ENCODE assay signal across 23 mouse cellular contexts in the genomic region with DNA sequence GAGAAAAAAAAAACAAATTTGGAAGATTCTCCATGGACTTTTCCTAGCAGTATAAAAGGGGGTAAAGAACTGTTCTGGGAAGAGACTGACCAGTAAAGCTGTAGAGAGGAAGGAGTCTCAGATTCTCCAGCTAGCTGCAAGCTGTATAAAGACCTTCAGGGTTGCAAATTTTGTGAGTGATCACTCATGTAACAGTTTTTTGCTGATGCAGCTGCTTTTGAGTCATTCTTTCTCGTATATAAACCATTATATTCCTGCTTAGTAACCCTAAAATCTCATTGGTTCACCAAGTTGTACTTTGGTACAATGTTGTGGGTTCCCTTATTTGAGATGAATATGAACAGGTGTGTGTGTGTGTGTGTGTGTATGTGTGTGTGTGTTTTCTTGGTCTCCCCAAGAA.
DNase-seq lines count a peak whose midpoint lies in the region; ATAC-seq and TF ChIP-seq lines count a peak whose summit lies in the region.
"Had no signal": no experiment of that assay in that cellular context is flagged by ENCODE, and none has a peak within 500 bp of the region (broad histone marks: within the 10 kb centered on the region; RNA-seq: fewer than 3 reads in every experiment).

No protein-coding gene starts in this region.

- H3K4me1 ChIP-seq in CH12.LX (ENCODE audit: control insufficient read depth in 1 of 2, insufficient read depth in 2 of 2) (peaks cover 6 to 38% of the 10 kb centered on the region in 2 experiments), ES-E14 (ENCODE audit: control insufficient read depth in 2 of 2, insufficient read depth in 2 of 2, low read length in 2 of 2, poor library complexity in 1 of 2) (no peaks in the 10 kb centered on the region)

- no peaks in the 10 kb centered on the region for H3K27me3 ChIP-seq in CH12.LX (replicated peaks)
- H3K27me3 ChIP-seq: Patski had no signal

- no peaks in the 10 kb centered on the region for H3K79me2 ChIP-seq in CH12.LX (replicated peaks; ENCODE audit: control insufficient read depth, extremely low read depth, insufficient read depth, poor library complexity, severe bottlenecking)

- dilution Hi-C loops in CH12.LX (cut with MboI; ENCODE audit: extremely low pct_ligation_motif_present, extremely low pct_unique_long_range_greater_than_20kb, low sequenced_read_pairs): no loop called here

- in situ Hi-C loops in CH12.LX (cut with MboI; ENCODE audit: low pct_ligation_motif_present, low pct_unique_long_range_greater_than_20kb, low sequenced_read_pairs): no loop called here
- in situ Hi-C loops in ES-E14 (cut with MboI; ENCODE audit: low sequenced_read_pairs in 2 of 2, unreplicated experiment in 2 of 2): no loop called here

- H3K4me2 ChIP-seq in CH12.LX (ENCODE audit: insufficient read depth, low read depth, poor library complexity, severe bottlenecking): peak overlapping the region; percentile 37

- H3K4me3 ChIP-seq in CH12.LX (replicated peaks in 1 of 3; ENCODE audit: low read depth in 2 of 3, low read length in 2 of 3, poor library complexity in 1 of 3) (no peak overlapping the region), ES-E14 (ENCODE audit: insufficient read depth in 1 of 2, low read depth in 1 of 2, low read length in 2 of 2, poor library complexity in 1 of 2, severe bottlenecking in 1 of 2) (no peak overlapping the region)

- no peak for TF ChIP-seq RAD21 in CH12.LX (IDR thresholded peaks at IDR 0.05; ENCODE audit: low read depth, low read length)

- no peak overlapping the region for H3K27ac ChIP-seq in CH12.LX (ENCODE audit: insufficient read depth, low read depth)
- no peak overlapping the region for H3K27ac ChIP-seq in ES-E14 (ENCODE audit: insufficient read depth, low read depth, low read length, poor library complexity, severe bottlenecking)

- TF ChIP-seq POLR2A in CH12.LX (IDR thresholded peaks at IDR 0.05; ENCODE audit: low read depth, low read length): no peak

- TF ChIP-seq CTCF in CH12.LX (conservative IDR thresholded peaks at IDR 0.05 in 1 of 2, IDR thresholded peaks at IDR 0.05 in 1 of 2; ENCODE audit: low read depth in 2 of 2, low read length in 2 of 2): no peak

- H3K9me3 ChIP-seq in CH12.LX (replicated peaks; ENCODE audit: low read length) (no peaks in the 10 kb centered on the region), ES-E14 (ENCODE audit: control insufficient read depth, insufficient read depth, low read depth, low read length) (no peaks in the 10 kb centered on the region)
- H3K9me3 ChIP-seq: G1E had no signal

- ATAC-seq in CD4-positive, CD25-positive, alpha-beta regulatory T cell, adult 4 months: no peak
- ATAC-seq: activated CD4-positive, CD25-positive, alpha-beta regulatory T cell, adult 4 months; Patski had no signal

- no peaks in the 10 kb centered on the region for H3K36me3 ChIP-seq in CH12.LX (replicated peaks in 1 of 2; ENCODE audit: control insufficient read depth in 1 of 2, insufficient read depth in 1 of 2, low read length in 1 of 2)
- no peaks in the 10 kb centered on the region for H3K36me3 ChIP-seq in ES-E14 (ENCODE audit: control insufficient read depth, insufficient read depth, low read length, poor library complexity, severe bottlenecking)
- H3K36me3 ChIP-seq: G1E had no signal

- H3K9ac ChIP-seq in CH12.LX (ENCODE audit: insufficient read depth, low read depth): 0 out of 2 replicates have a peak overlapping the region, but pooled peaks have one; percentile 3
- no peak overlapping the region for H3K9ac ChIP-seq in ES-E14 (ENCODE audit: insufficient read depth, low read depth, low read length, poor library complexity, severe bottlenecking)

- DNase-seq in A20 (ENCODE audit: low read depth, low spot score) (peak; percentile 5), CH12.LX (ENCODE audit: extremely low read depth) (no peak), ES-E14 (ENCODE audit: low read depth, low spot score) (no peak)
- no peak for DNase-seq in right cerebral cortex, postnatal 4 days
- DNase-seq in retina, postnatal 1 day: no peak
- DNase-seq: adrenal gland, adult 2 months; adrenal gland, adult 8-10 months; adrenal gland, postnatal 10 days; adrenal gland, postnatal 14 days; adrenal gland, postnatal 25 days; adrenal gland, postnatal 36 days; B cell, adult 2 months; cerebellum, adult 11 months; cerebellum, adult 11-12 months; cerebellum, adult 18-20 months; cerebellum, adult 2 months; cerebellum, adult 8-10 months; cerebellum, adult 9-10 months; cerebellum, adult 9-11 months had no signal

- TF ChIP-seq EP300 in CH12.LX (IDR thresholded peaks at IDR 0.05; ENCODE audit: low read length): no peak

TF ChIP-seq in CH12.LX, 34 proteins besides CTCF, POLR2A, EP300 and RAD21:
- TF ChIP-seq MAFK (IDR thresholded peaks at IDR 0.05; ENCODE audit: insufficient replicate concordance, low read length): peak; percentile 92
- no peak for TF ChIP-seq ZKSCAN1 (IDR thresholded peaks at IDR 0.05; ENCODE audit: borderline replicate concordance, low read depth, low read length)
- TF ChIP-seq GABPA (IDR thresholded peaks at IDR 0.05; ENCODE audit: insufficient replicate concordance, low read depth, low read length): no peak
- no peak for TF ChIP-seq NELFE (IDR thresholded peaks at IDR 0.05; ENCODE audit: low read depth, low read length)
TF ChIP-seq in CH12.LX: peak in this region for 1.

TF ChIP-seq in ES-E14, 5 proteins besides CTCF, POLR2A, EP300 and RAD21:
- TF ChIP-seq HCFC1 (IDR thresholded peaks at IDR 0.05; ENCODE audit: borderline replicate concordance, insufficient read depth, low read length) (no peak), MAFK (IDR thresholded peaks at IDR 0.05; ENCODE audit: insufficient read depth, low read depth, low read length) (peak; percentile 64; the same call in 1 of the 2 replicates)
